Mouse (Mus musculus) embryonic fibroblast, embryonic 13.5 days (primary cell): ENCODE measurements around the gene Lrrc4. TPM values are rescaled to one million over a fixed set of nuclear protein-coding genes. Genes with fewer than 3 reads are reported as not detected.

Source experiments
- H3K27ac ChIP-seq: 2 replicates; pipeline ENCODE4 v1.5.1; 2012; ENCODE audit warnings: low read length, control low read depth, inconsistent platforms; ENCODE audit not compliant: insufficient read depth
- H3K4me1 ChIP-seq: 2 replicates; pipeline ENCODE4 v1.6.1; 2011; ENCODE audit warnings: low read length; ENCODE audit not compliant: control insufficient read depth, insufficient read depth
- H3K4me3 ChIP-seq: 2 replicates; pipeline ENCODE4 v1.5.1; 2011; ENCODE audit warnings: mild to moderate bottlenecking, control low read depth, low read length; ENCODE audit not compliant: insufficient read depth
- CTCF ChIP-seq: IDR thresholded peaks from 2 replicates; pipeline ENCODE4 v1.5.1; 2011; ENCODE audit warnings: mild to moderate bottlenecking, control low read depth, low read length, moderate library complexity, borderline replicate concordance; ENCODE audit not compliant: insufficient read depth
- POLR2A ChIP-seq: IDR thresholded peaks from 2 replicates; pipeline ENCODE4 v1.6.1; 2011; ENCODE audit warnings: low read depth, mild to moderate bottlenecking, control low read depth, low read length, moderate library complexity
- polyA plus RNA-seq: library from polyadenylated mRNA; stranded (reverse); fragments of >200 nt; gene quantifications from 2 replicates; pipeline ENCODE4 v1.2.4, GENCODE M21; 2011; ENCODE audit warnings: low read depth; ENCODE audit not compliant: missing spikeins, insufficient read length

The Lrrc4 gene
- polyA plus RNA-seq, 1 experiment = 0.37 TPM

DNA sequence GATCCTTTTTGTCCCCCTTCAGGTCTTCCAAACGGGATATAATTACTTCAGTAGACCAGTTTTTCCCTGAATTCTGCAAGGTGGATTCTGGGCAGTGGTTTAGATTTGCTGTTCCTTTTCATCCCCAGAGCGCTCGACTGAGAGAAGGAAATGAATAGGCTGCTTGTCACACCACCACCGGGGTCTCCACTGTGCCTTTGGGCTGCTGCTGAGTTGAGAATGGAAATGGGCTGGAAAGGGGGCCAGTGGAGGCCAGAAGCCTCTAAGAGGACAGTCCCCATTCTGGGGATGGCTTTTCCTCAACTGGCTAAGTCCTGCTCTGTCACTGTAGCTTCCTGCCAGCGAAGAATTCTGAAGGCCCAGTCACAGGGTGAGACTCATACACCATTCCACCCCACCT lies 47.6 kb downstream of the Lrrc4 start:
- Histone ChIP-seq H3K4me3 (no peak overlapping the region), H3K4me1 (no peaks in the 10 kb centered on the region), H3K27ac (no peak overlapping the region)
- TF ChIP-seq POLR2A (no peak), CTCF (no peak)

GRCm38 (mm10) chr6:28783082-28783647 lies 48.4 kb downstream of the Lrrc4 start:
- no peak overlapping the region for H3K27ac ChIP-seq
- TF ChIP-seq CTCF (no peak), POLR2A (no peak)
- no peaks in the 10 kb centered on the region for H3K4me1 ChIP-seq
- no peak overlapping the region for H3K4me3 ChIP-seq

GRCm38 (mm10) chr6:28781696-28782095 lies 49.9 kb downstream of the Lrrc4 start:
- H3K4me3 ChIP-seq = no peak overlapping the region
- TF ChIP-seq CTCF (no peak), POLR2A (no peak)
- H3K4me1 ChIP-seq = no peaks in the 10 kb centered on the region
- no peak overlapping the region for H3K27ac ChIP-seq

DNA sequence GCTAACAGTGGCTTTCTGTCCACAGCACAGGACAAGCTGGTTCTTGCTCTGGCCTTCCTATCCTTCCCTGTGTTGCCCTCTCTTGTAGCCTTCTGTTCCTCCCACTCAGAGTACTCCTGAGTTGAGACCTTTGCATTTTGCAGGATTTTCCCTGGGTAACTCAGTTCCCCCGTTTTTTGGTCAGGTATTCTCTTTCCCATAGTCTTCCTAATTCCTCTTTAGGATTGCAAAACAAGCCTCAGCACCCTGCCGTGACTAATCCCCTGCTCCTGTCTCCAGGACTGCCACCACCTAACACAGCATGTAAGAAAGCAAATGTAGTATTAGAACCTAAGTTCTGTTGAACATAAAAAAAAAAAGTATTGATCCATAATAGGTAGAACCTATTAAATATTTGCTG lies 60.2 kb downstream of the Lrrc4 start:
- H3K4me1 ChIP-seq = no peaks in the 10 kb centered on the region
- H3K27ac ChIP-seq = no peak overlapping the region
- TF ChIP-seq POLR2A (no peak), CTCF (no peak)
- no peak overlapping the region for H3K4me3 ChIP-seq

- TF ChIP-seq POLR2A = no peak
- no peak for TF ChIP-seq CTCF
- H3K4me1 ChIP-seq = no peaks in the 10 kb centered on the region
- H3K27ac ChIP-seq = no peak overlapping the region
- H3K4me3 ChIP-seq = no peak overlapping the region
These were observed 63.6 kb downstream of the Lrrc4 start for GRCm38 (mm10) chr6:28767891-28768481.

- no peaks in the 10 kb centered on the region; the same call in 1 of the 2 replicates for H3K4me1 ChIP-seq
- TF ChIP-seq POLR2A = no peak
- no peak for TF ChIP-seq CTCF
- no peak overlapping the region for H3K4me3 ChIP-seq
- H3K27ac ChIP-seq = no peak overlapping the region
These were observed 64.9 kb downstream of the Lrrc4 start for GRCm38 (mm10) chr6:28766622-28767021.

DNA sequence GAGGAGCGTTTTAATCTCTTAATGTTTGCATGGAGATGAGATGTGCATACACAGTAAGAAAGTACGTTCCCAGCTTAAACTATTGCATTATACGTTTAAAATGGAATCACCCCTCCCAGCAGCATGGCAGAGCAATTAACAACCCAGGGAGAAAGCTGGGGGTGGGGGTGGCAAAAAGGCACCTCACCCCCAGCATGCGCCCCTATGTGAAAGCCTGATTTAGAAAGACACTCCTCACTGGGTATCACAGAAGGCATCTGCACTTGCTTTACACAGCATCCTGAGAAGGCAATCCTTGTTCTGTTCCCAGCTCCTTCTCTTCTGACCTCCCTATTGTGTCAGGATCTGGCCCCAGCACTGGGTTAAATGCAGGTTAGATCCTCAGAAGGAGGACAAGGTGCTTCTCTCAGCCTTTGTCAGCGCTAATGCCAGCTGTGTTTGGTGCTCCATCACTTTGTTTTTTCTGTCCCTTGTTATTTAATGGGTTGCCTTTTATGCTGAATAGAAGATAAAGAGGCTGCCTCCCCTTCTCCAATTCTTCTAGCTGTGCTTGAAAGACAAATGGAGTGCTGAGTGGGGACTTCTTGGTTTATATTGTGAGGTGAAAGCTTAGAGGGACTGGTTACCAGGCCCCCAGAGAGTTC lies 69.3 kb downstream of the Lrrc4 start:
- TF ChIP-seq POLR2A (no peak), CTCF (no peak)
- no peaks in the 10 kb centered on the region; the same call in 1 of the 2 replicates for H3K4me1 ChIP-seq
- no peak overlapping the region for H3K27ac ChIP-seq
- H3K4me3 ChIP-seq = no peak overlapping the region

DNA sequence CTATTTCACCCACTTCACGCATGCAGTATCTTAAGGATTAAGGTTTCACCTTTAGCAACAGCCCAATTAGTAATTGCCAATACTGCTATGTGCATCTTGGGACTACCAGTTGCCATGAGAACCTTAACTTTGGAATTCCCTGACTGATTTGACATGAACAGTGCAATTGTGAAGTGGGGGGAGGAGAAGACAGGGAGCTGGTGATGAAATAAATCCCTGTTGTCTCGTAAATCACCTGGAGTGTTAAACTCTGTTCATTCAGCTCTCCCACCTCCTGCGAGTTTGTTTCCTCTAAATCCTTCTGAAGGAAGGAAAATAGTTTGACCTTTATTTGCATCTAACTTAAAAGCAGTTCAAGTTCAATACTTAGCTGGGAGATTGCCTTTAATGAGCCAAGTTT lies 69.8 kb downstream of the Lrrc4 start:
- Histone ChIP-seq H3K4me3 (no peak overlapping the region), H3K27ac (no peak overlapping the region), H3K4me1 (no peaks in the 10 kb centered on the region; the same call in 1 of the 2 replicates)
- TF ChIP-seq POLR2A = no peak
- TF ChIP-seq CTCF = no peak

DNA sequence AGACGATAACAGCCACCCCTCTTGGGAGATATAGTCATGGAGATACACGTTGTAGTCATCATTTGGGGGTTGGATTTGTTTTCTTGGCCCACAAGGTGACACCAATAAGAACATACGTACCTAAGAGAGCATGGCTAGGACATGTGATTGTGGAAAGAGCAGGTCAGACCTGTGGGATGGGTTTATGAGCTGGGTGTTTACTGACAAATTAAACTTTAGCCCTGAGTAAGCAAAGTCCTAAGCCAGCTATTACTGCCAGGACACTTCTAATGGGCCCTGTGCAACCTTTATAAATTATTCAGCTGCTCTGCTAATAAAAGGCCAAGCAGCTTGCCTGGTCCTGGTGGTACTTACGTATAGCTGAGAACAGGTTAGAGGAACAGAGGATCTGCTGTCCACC lies 73.3 kb downstream of the Lrrc4 start:
- Histone ChIP-seq H3K4me3 (no peak overlapping the region), H3K4me1 (no peaks in the 10 kb centered on the region; the same call in 1 of the 2 replicates), H3K27ac (no peak overlapping the region)
- no peak for TF ChIP-seq POLR2A
- TF ChIP-seq CTCF = no peak

GRCm38 (mm10) chr6:28756306-28757018 lies 75.1 kb downstream of the Lrrc4 start:
- no peak for TF ChIP-seq POLR2A
- no peak for TF ChIP-seq CTCF
- no peaks in the 10 kb centered on the region; the same call in 1 of the 2 replicates for H3K4me1 ChIP-seq
- H3K27ac ChIP-seq = no peak overlapping the region

More at GRCm38 (mm10) chr6:28756306-28757018, 75.1 kb downstream of the Lrrc4 start:
- H3K4me3 ChIP-seq = no peak overlapping the region
